Mouse (Mus musculus) myocyte (in vitro differentiated cells): ENCODE measurements around the gene Nat8f5.
"Not testable (repeated sequence)": the region's sequence is repeated elsewhere in the genome, so short reads cannot be mapped to it uniquely, and the experiment has no call there.

Experiments used
- POLR2A ChIP-seq: IDR thresholded peaks from one replicate; pipeline ENCODE4 v1.6.1; 2011; ENCODE audit warnings: low read depth, mild to moderate bottlenecking, control low read depth, moderate library complexity; ENCODE audit not compliant: insufficient read length
- SRF ChIP-seq: IDR thresholded peaks from one replicate; pipeline ENCODE4 v1.6.1; 2011; ENCODE audit warnings: low read depth; ENCODE audit not compliant: control insufficient read depth, insufficient read length
- TCF3 ChIP-seq: IDR thresholded peaks from one replicate; pipeline ENCODE4 v1.6.1; 2011; ENCODE audit warnings: low read depth, control low read depth; ENCODE audit not compliant: insufficient read length
- USF1 ChIP-seq: IDR thresholded peaks from one replicate; pipeline ENCODE4 v1.6.1; 2011; ENCODE audit warnings: low read depth, mild to moderate bottlenecking, control low read depth, moderate library complexity

DNA sequence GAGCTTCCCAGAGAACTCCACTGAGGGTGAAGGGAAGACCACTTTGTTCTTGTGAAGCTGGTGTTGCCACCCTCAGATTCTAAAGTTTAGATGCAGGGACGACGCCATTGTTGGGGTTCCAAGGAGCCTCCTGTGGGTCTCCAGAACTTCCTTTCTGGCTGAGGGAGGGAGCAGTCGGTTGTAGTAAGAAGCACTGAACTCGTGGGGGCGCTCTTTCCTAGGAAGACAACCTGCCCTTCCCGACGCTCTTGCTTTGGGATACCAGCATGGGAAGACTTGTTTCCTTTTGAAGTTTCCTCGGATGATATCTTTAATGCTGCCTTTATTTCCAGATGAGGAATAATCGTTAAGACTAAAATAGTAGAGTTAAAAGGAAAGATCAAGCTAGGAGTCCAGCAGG is 16.1 kb upstream of the Nat8f5 start:
- not testable (repeated sequence) for TF ChIP-seq TCF3, USF1, POLR2A, SRF
